Mouse (Mus musculus): ENCODE results near the gene Cd207. TPM values are rescaled to one million over a fixed set of nuclear protein-coding genes. Genes with fewer than 3 reads are reported as not detected.
"Not testable (repeated sequence)": the region's sequence is repeated elsewhere in the genome, so short reads cannot be mapped to it uniquely, and the experiment has no call there.

The Cd207 gene
- polyA plus RNA-seq, 1 experiment = 6.0 TPM

GRCm38 (mm10) chr6:83635329-83635728 is 42.3 kb downstream of the Cd207 start:
- whole genome bisulfite sequencing = 100% methylated on average over 1 of the region's 1 CpGs
- TF ChIP-seq POLR2A (IDR thresholded peaks at IDR 0.05; ENCODE audit: control insufficient read depth, extremely low read depth, insufficient read depth, low read length, poor library complexity) (no peak), CTCF (IDR thresholded peaks at IDR 0.05; ENCODE audit: borderline replicate concordance, control insufficient read depth, extremely low read depth, insufficient read depth, low read length, poor library complexity) (no peak)
- H3K36me3 ChIP-seq (ENCODE audit: control insufficient read depth, insufficient read depth, low read length) = no peaks in the 10 kb centered on the region
- H3K27ac ChIP-seq (ENCODE audit: control insufficient read depth, insufficient read depth, low read length) = no peak overlapping the region
- no peak overlapping the region for H3K4me3 ChIP-seq (ENCODE audit: control insufficient read depth, insufficient read depth, low read length)
- DNase-seq = no peak
- H3K4me1 ChIP-seq (replicated peaks; ENCODE audit: control insufficient read depth, insufficient read depth, low read length) = peaks cover 3% of the 10 kb centered on the region; the same call in 1 of the 2 replicates
- no peaks in the 10 kb centered on the region for H3K27me3 ChIP-seq (ENCODE audit: control insufficient read depth, insufficient read depth, low read length)

- WGBS = 30% methylated on average over 4 of the region's 4 CpGs
- H3K27me3 ChIP-seq (ENCODE audit: control insufficient read depth, insufficient read depth, low read length); H3K27ac ChIP-seq (ENCODE audit: control insufficient read depth, insufficient read depth, low read length); H3K36me3 ChIP-seq (ENCODE audit: control insufficient read depth, insufficient read depth, low read length); H3K4me1 ChIP-seq (replicated peaks; ENCODE audit: control insufficient read depth, insufficient read depth, low read length); H3K4me3 ChIP-seq (ENCODE audit: control insufficient read depth, insufficient read depth, low read length); DNase-seq: not testable (repeated sequence)
Observed at GRCm38 (mm10) chr6:83634631-83635030, 43.0 kb downstream of the Cd207 start.

- H3K4me1 ChIP-seq (replicated peaks; ENCODE audit: control insufficient read depth, insufficient read depth, low read length); H3K27ac ChIP-seq (ENCODE audit: control insufficient read depth, insufficient read depth, low read length); DNase-seq; H3K27me3 ChIP-seq (ENCODE audit: control insufficient read depth, insufficient read depth, low read length); H3K36me3 ChIP-seq (ENCODE audit: control insufficient read depth, insufficient read depth, low read length); H3K4me3 ChIP-seq (ENCODE audit: control insufficient read depth, insufficient read depth, low read length): not testable (repeated sequence)
- WGBS = 61% methylated on average over 5 of the region's 5 CpGs
Observed at GRCm38 (mm10) chr6:83634106-83634505, 43.6 kb downstream of the Cd207 start.

GRCm38 (mm10) chr6:83631815-83632214 is 45.8 kb downstream of the Cd207 start:
- no peaks in the 10 kb centered on the region for H3K36me3 ChIP-seq (ENCODE audit: control insufficient read depth, insufficient read depth, low read length)
- no peak overlapping the region for H3K4me3 ChIP-seq (ENCODE audit: control insufficient read depth, insufficient read depth, low read length)
- no peak for DNase-seq
- 94% methylated on average over 4 of the region's 4 CpGs for WGBS
- no peak overlapping the region for H3K27ac ChIP-seq (ENCODE audit: control insufficient read depth, insufficient read depth, low read length)
- peaks cover 3% of the 10 kb centered on the region; the same call in 1 of the 2 replicates for H3K4me1 ChIP-seq (replicated peaks; ENCODE audit: control insufficient read depth, insufficient read depth, low read length)
- TF ChIP-seq POLR2A (IDR thresholded peaks at IDR 0.05; ENCODE audit: control insufficient read depth, extremely low read depth, insufficient read depth, low read length, poor library complexity) (no peak), CTCF (IDR thresholded peaks at IDR 0.05; ENCODE audit: borderline replicate concordance, control insufficient read depth, extremely low read depth, insufficient read depth, low read length, poor library complexity) (no peak)
- H3K27me3 ChIP-seq (ENCODE audit: control insufficient read depth, insufficient read depth, low read length) = no peaks in the 10 kb centered on the region

GRCm38 (mm10) chr6:83626781-83627180 is 50.9 kb downstream of the Cd207 start:
- Histone ChIP-seq H3K4me1 (replicated peaks; ENCODE audit: control insufficient read depth, insufficient read depth, low read length) (no peaks in the 10 kb centered on the region), H3K27me3 (ENCODE audit: control insufficient read depth, insufficient read depth, low read length) (no peaks in the 10 kb centered on the region), H3K36me3 (ENCODE audit: control insufficient read depth, insufficient read depth, low read length) (no peaks in the 10 kb centered on the region), H3K4me3 (ENCODE audit: control insufficient read depth, insufficient read depth, low read length) (no peak overlapping the region), H3K27ac (ENCODE audit: control insufficient read depth, insufficient read depth, low read length) (no peak overlapping the region)
- no peak for DNase-seq
- 72% methylated on average over 17 of the region's 17 CpGs for WGBS
- TF ChIP-seq CTCF (IDR thresholded peaks at IDR 0.05; ENCODE audit: borderline replicate concordance, control insufficient read depth, extremely low read depth, insufficient read depth, low read length, poor library complexity) (no peak), POLR2A (IDR thresholded peaks at IDR 0.05; ENCODE audit: control insufficient read depth, extremely low read depth, insufficient read depth, low read length, poor library complexity) (no peak)

Other genes with a start within 250 kb of the Cd207 start
- 32.6 and 43.3 TPM in 2 replicates for gene Tet3, start 218.8 kb downstream of the Cd207 start, polyA plus RNA-seq (2012; rRNA removed)
- gene Dguok, start 170.9 kb downstream of the Cd207 start, polyA plus RNA-seq (2012; rRNA removed) = 52.1 and 65.4 TPM in 2 replicates
- gene Actg2, start 141.6 kb downstream of the Cd207 start, polyA plus RNA-seq (2012; rRNA removed) = 2.3 and 3.5 TPM in 2 replicates
- gene Stambp, start 105.1 kb downstream of the Cd207 start, polyA plus RNA-seq (2012; rRNA removed) = 16.4 and 19.2 TPM in 2 replicates
- gene Clec4f, start 21.7 kb downstream of the Cd207 start, polyA plus RNA-seq (2012; rRNA removed) = 0.47 and 0.51 TPM in 2 replicates
- gene Vax2, start 33.4 kb upstream of the Cd207 start, polyA plus RNA-seq (2012; rRNA removed) = 0.08 and 0.23 TPM in 2 replicates
- gene Atp6v1b1, start 65.1 kb upstream of the Cd207 start, polyA plus RNA-seq (2012; rRNA removed) = 0.35 and 0.36 TPM in 2 replicates
- 0.05 TPM in 1 of 2 replicates, not detected in the other for gene Ankrd53, start 84.8 kb upstream of the Cd207 start, polyA plus RNA-seq (2012; rRNA removed)
- 183 and 190 TPM in 2 replicates for gene Tex261, start 98.0 kb upstream of the Cd207 start, polyA plus RNA-seq (2012; rRNA removed)
- 15.7 and 18.7 TPM in 2 replicates for gene Nagk, start 117.1 kb upstream of the Cd207 start, polyA plus RNA-seq (2012; rRNA removed)
- 15.2 and 16.8 TPM in 2 replicates for gene Paip2b, start 153.9 kb upstream of the Cd207 start, polyA plus RNA-seq (2012; rRNA removed)
- 21.3 and 24.2 TPM in 2 replicates for gene Zfp638, start 189.3 kb upstream of the Cd207 start, polyA plus RNA-seq (2012; rRNA removed)

Data from thymus, adult 2 months (tissue).